Mouse (Mus musculus) cerebellum, adult 2 months (tissue): ENCODE results near the gene Olfr71.

ENCODE experiments used
- CTCF ChIP-seq: fragments of 200-500 bp; IDR thresholded peaks from 2 replicates; pipeline ENCODE4 v1.5.1; 2011; ENCODE audit warnings: low read depth, mild to moderate bottlenecking, control low read depth, low read length, moderate library complexity, borderline replicate concordance; ENCODE audit not compliant: insufficient read depth
- POLR2A ChIP-seq: fragments of 200-500 bp; IDR thresholded peaks from 2 replicates; pipeline ENCODE4 v1.6.1; 2011; ENCODE audit warnings: low read length, control low read depth, borderline replicate concordance; ENCODE audit not compliant: insufficient read depth

DNA sequence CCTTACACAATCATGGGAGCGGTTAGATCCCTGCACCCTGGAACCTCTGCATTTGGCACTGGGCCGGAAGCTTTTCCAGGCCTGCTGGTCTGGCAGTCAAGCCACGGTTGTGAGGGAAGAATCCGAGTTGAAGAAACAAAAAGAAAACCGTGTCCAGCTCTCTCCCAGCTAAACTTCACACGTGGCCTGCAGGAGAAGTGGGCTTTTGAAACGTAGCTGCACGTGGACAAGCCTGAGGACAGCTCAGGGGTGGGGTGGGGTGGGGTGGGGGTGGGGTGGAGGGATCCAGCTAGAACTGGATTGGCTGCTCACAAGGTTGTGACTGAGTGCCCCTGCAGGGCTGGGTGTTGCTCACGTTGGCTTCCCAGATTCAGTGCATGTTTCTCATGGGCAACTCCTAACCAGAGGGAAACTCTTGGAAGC lies 14.8 kb downstream of the Olfr71 start:
- no peak for TF ChIP-seq CTCF
- no peak for TF ChIP-seq POLR2A
